Mouse (Mus musculus): ENCODE data around the gene Mri1.
A peak's percentile ranks its signal among the peaks of the same experiment; 100 is the strongest.

Mri1 gene

DNA sequence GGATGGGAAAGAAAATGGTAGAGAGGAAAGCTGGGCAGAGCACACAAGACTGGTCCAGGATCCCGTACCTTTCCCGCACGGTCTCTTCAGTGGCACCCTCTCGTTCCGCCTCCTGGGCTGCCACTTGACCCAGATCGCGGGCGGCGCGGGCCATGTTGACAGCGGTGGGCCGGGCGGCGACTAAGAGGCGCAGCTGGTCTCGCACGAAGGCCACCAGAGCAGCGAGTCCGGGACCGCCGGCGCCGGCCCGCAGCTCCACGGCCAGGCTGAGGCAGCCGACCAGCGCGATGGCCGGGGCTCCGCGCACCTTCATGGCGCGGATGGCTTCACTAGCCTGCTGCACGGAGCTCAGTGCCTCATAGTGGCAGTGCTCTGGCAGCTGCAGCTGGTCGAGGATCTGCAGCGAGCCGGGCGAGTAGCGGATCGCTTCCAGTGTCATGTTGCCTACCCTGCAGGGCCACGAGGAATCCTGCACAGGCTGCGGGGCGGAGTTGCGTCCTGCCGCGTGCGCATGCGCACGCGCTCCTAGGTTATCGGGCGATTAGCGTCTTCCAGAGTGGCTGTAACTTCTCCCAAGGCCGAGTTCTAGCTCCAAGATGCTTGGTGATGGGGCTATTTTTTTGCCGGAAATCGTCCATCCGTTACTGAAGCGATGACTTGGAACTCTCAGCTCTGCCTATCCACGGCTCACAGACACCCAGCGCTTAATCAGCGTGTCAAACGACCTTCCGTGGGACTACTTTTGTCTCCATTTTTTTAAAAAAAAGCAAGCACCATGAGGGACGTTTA is at the start of gene Mri1:
Gene Mri1, minus strand, starts transcription at position 505 of the 789 bp plus-strand sequence.
- peak; percentile 95 for DNase-seq (ENCODE audit: low read depth, low spot score)

GRCm38 (mm10) chr8:84303951-84304350 is 46.8 kb upstream of the Mri1 start:
- no peak for DNase-seq (ENCODE audit: low read depth, low spot score)

GRCm38 (mm10) chr8:84297029-84297785 is 40.1 kb upstream of the Mri1 start:
- no peak for DNase-seq (ENCODE audit: low read depth, low spot score)

- DNase-seq (ENCODE audit: low read depth, low spot score) = peak; percentile 60
These were observed 34.6 kb upstream of the Mri1 start for GRCm38 (mm10) chr8:84291688-84292087.

GRCm38 (mm10) chr8:84291086-84291485 is 34.0 kb upstream of the Mri1 start:
- DNase-seq (ENCODE audit: low read depth, low spot score) = no peak

DNA sequence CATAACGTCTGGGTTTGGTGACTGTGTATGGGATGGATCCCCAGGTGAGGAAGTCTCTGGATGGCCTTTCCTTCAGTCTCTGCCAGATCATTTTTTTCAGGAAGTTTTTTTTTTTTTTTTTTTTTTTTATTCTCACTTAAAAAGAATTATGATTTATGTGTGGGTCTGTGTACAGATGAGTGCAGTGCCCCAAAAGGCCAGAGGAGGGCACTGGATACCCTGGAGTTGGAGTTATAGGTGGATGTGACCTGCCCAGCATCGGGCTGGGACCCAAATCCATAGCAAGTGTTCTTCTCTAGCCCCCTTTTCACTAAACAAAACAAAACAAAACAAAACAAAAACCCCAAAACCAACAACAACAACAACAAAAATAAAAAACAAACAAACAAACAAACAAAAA is 31.8 kb upstream of the Mri1 start:
- DNase-seq (ENCODE audit: low read depth, low spot score) = peak; percentile 49

DNA sequence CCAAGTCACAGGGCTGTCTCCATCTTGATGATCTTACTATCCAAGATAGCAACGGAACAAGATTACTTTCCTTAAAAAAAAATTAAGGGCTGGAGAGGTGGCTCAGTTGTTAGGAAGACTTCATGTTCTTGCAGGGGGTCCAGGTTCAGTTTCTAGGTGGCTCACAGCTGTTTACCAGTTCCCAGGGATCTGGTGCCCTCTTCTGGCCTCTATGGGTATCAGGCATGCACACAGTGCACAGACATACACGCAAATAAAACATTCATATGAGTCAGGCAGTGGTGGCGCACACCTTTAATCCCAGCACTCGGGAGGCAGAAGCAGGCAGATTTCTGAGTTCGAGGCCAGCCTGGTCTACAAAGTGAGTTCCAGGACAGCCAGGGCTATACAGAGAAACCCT is 28.5 kb upstream of the Mri1 start:
- peak; percentile 67 for DNase-seq (ENCODE audit: low read depth, low spot score)

DNA sequence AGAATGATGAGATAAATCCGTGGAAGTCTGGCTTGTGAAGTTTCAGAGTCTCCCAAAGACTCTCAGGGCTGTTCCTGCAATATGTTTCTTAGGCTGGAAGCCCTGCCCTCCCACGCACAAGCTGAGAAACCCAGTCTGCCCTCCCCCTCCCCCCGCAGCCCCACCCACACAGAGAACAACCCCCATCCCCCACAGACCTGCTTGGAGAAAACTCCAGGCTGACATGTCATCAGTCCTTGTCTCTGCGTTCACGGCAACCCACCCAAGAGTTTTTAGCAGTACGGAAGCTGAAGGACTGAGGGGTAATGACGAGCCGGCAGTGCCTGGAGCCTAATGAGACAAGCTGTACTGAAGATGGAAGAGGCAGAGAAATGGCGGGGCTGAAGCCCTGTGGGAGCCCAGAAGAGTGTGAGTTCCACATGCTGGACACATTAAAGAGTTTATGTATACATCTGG is 27.5 kb upstream of the Mri1 start:
- peak; percentile 61 for DNase-seq (ENCODE audit: low read depth, low spot score)

DNA sequence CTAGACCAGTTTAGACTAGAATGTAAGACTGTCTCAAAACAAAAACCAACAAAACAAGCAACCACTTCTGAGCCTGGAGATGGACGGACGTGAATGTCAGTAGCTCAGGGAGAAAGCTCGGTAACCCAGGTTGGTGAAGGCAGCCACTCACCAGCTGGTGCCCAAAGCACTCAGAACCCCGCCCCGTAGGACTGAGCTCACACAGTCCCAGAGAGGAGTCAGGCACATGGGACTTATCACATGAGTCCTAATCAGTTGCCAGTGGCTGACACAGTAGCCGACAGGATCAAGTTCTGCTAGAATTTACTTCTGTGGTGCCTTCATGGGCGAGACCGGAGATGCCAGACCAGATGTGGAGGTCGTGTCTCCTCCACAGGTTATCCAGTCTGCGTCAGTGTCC is 23.7 kb upstream of the Mri1 start:
- DNase-seq (ENCODE audit: low read depth, low spot score) = no peak

DNA sequence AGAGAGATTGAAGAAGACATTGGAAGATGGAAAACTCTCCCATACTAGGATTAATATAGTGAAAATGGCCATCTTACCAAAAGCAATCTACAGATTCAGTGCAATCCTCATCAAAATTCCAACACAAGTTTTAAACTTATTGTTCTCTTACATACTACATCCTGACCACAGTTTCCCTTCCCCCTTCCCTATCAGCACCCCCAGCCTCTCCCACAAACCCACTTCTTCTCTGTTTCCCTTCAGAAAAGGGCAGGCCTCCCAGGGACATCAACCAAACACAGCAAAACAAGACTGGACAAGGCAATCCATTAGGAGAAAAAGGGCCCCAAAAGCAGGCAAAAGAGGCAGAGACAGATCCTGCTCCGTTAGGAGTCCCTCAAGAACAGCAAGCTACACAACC is 19.3 kb upstream of the Mri1 start:
- no peak for DNase-seq (ENCODE audit: low read depth, low spot score)

DNA sequence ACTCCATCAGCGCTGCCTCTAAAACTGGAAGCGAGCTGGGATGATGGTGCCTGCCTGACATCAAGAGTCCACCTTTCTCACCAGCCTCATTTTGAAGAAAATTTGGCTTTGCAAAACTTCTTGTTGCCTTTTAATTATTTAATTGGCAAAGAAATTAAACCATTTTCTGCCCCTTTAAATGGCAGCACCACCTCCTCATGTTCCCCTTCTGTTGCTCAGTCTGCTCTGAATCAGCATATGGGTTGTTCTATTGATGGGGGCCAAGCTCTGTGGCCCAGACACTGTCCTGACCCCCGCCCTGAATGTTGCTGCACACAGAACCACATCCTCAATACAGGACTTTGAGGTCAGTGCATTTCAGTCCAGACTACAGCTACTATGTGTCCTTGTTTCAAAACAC is 16.8 kb upstream of the Mri1 start:
- no peak for DNase-seq (ENCODE audit: low read depth, low spot score)

- DNase-seq (ENCODE audit: low read depth, low spot score) = no peak
These were observed 15.2 kb upstream of the Mri1 start for GRCm38 (mm10) chr8:84272302-84272701.

DNA sequence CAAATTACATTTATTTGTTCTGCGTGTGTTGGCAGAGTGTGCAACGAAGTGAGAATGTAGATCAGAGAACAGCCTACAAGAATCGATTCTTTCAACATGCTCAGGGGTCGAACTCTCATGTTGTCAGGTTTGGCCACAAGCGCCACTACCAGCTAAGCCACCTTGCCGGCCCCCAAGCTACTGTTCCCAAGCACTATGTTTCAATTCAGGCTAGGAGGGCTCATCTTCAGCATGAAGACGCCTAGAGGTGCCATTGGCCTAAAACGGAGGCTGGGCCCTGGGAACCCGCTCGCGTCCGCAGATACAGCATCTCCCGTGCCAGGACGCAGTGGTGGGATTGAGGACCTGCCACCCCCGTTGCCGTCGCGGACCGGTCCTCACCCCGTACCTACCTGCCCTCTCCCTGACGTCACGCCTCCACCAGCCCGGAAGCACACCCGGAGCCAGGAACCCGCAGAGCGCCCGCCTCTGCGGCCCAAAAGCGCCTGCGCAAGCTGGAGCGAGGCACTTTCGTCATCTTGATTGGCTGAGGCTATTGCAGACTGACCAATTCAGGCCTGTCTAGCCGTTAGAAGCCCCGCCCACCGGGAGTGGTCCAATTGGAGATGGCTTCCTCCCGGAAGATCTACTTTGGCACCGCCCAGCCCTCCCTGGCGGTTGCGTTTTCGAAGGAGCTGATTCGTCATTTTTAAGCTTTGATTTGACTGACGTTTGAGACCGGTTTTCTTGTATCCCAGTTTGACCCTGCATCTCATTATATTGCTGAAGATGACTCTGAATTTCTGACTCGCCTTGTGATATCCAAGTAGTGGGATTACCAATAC is 13.0 kb upstream of the Mri1 start, which contains the start of gene Ccdc130:
Gene Ccdc130, minus strand, starts transcription at position 431 of the 824 bp plus-strand sequence.
- DNase-seq (ENCODE audit: low read depth, low spot score) = peak; percentile 100

DNA sequence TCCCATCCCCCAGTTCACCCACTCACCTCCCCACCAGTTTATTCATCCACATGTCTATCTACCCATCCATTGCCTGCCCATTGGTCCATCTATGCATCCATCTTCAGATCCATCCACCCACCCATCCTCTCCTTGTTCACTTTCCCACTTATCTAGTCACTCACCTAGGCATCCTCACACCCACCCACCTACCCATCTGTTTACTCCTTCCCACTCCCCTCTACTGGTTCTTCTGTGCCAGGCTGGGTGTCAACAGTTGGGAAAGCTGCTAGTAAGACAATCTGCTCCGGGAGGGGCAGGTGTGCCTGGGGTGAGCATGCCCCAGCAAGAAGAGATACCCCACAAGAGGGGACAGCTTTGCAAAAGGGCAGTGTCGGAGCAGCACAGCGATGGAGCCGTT is 4.0 kb upstream of the Mri1 start:
- no peak for DNase-seq (ENCODE audit: low read depth, low spot score)

DNA sequence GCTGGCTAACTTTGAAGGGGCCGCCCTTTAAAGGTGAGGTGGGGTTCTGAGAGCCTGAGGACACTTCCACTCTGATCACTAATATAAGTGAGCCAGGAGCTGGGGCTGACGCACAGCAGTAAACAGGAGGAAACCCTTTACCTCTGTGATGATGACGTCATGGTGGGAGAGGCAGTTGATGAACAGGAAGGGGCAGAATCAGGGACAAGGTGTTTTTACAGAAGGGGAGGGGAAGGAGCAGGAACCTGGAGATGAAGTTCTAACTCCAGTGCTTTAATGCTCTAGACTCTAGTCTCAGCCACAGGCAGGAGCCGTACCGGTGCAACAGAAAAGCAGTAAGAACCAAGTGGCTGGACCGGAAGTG is 686 bp downstream of the Mri1 start:
- peak; percentile 31 for DNase-seq (ENCODE audit: low read depth, low spot score)

GRCm38 (mm10) chr8:84255858-84256257 is 1.3 kb downstream of the Mri1 start:
- no peak for DNase-seq (ENCODE audit: low read depth, low spot score)

- DNase-seq (ENCODE audit: low read depth, low spot score) = peak; percentile 89
These were observed 7.6 kb downstream of the Mri1 start, which contains the start of gene D8Ertd738e for GRCm38 (mm10) chr8:84249257-84250170. TSS of gene D8Ertd738e (minus strand) at chr8:84249719.

- DNase-seq (ENCODE audit: low read depth, low spot score) = no peak
These were observed 15.3 kb downstream of the Mri1 start for GRCm38 (mm10) chr8:84241821-84242220.

DNA sequence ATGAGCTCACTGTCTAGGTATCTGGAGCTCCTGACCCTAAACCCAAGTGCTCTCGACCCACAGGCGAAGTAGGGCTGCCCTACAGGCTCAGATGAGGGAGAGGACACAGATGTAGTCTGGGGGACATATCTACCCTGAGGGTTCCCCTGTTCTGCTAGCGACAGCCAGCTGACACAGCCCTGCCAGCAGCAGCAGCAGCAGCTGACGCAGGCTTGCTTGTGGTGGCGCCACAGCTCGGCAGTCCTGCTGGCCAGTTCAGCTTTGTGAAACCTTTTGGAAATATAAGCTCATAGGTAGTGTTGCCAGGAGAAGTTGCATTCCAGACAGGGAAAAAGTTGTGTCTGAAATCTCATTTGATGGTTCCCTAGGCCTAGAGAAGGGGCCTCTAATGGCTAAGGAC is 16.0 kb downstream of the Mri1 start:
- no peak for DNase-seq (ENCODE audit: low read depth, low spot score)

DNA sequence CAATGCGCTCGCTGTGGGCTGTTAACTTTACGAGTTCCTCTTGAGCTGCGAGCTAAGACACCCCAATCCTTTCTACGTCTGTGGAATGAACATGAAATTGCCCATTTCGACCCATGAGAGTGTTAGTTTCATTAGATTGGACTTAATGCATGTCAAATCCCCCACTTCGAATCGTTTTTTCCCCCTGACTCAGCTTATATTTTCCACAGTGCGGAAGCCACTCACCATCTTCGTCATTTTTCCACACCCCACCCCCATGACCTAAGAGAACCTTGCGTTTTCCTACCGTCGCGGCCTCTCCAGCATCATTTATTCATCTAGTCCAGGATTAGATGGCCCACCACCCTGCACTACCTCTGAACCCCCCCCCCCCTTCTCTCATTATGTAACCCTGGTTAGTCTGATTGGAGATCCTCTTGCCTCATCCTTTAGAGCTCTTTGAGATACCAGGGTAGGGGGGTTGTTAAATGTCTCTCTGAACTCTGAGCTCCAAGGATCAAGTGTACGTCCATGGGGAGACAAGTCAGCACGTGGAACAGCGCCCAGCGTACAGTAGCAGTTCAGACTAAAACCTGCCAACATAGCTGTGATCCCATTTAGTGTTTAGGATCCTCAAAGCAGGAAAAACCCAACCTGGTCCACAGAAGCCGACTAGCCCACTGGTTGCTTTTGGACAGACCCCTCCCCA is 19.4 kb downstream of the Mri1 start:
- DNase-seq (ENCODE audit: low read depth, low spot score) = no peak

All from forelimb bud, embryonic 11.5 days (tissue).